Mouse (Mus musculus): Measurements from ENCODE around the gene Tnni1. TPM values are rescaled to one million over a fixed set of nuclear protein-coding genes. Genes with fewer than 3 reads are reported as not detected.

Gene Tnni1
- polyA plus RNA-seq (2015; fragmentation: Nextera tagmentation; extraction: Ambion mirVana): 5.4 and 8.3 TPM in 2 replicates

- H3K4me2 ChIP-seq (replicated peaks): peak within 1 kb of the TSS; percentile 32
- no peak within 1 kb of the TSS for H3K9ac ChIP-seq
- 24% methylated on average over 22 of the region's 22 CpGs for WGBS
- no peaks in the 10 kb centered on the region for H3K9me3 ChIP-seq
- peaks cover 13% of the 10 kb centered on the region for H3K4me1 ChIP-seq (replicated peaks)
- no peak within 1 kb of the TSS for H3K4me3 ChIP-seq (replicated peaks)
- peak; percentile 62 for ATAC-seq
- peak within 1 kb of the TSS; percentile 57 for H3K27ac ChIP-seq
- H3K36me3 ChIP-seq: no peaks in the 10 kb centered on the region
- H3K27me3 ChIP-seq (replicated peaks): no peaks in the 10 kb centered on the region
These were observed at the start of gene Tnni1 for GRCm38 (mm10) chr1:135778780-135779535. Gene Tnni1 (plus strand): TSS chr1:135779434.

GRCm38 (mm10) chr1:135729821-135730220 lies 49.4 kb upstream of the Tnni1 start:
- peak overlapping the region; percentile 82 for H3K27ac ChIP-seq
- H3K9me3 ChIP-seq: no peaks in the 10 kb centered on the region
- peaks cover 46% of the 10 kb centered on the region for H3K4me1 ChIP-seq (replicated peaks)
- no peak for ATAC-seq
- H3K9ac ChIP-seq: peak overlapping the region; percentile 76
- peak overlapping the region; percentile 57 for H3K4me3 ChIP-seq (replicated peaks)
- WGBS: 22% methylated on average over 4 of the region's 4 CpGs
- no peaks in the 10 kb centered on the region for H3K27me3 ChIP-seq (replicated peaks)
- H3K36me3 ChIP-seq: no peaks in the 10 kb centered on the region
- peak overlapping the region; percentile 74 for H3K4me2 ChIP-seq (replicated peaks)

GRCm38 (mm10) chr1:135730296-135730695 lies 48.9 kb upstream of the Tnni1 start:
- H3K4me1 ChIP-seq (replicated peaks): peaks cover 50% of the 10 kb centered on the region

GRCm38 (mm10) chr1:135731393-135731792 lies 47.8 kb upstream of the Tnni1 start:
- peak overlapping the region; percentile 82 for H3K27ac ChIP-seq
- peak overlapping the region; percentile 74 for H3K4me2 ChIP-seq (replicated peaks)
- no peaks in the 10 kb centered on the region for H3K27me3 ChIP-seq (replicated peaks)
- no peaks in the 10 kb centered on the region for H3K36me3 ChIP-seq
- peaks cover 54% of the 10 kb centered on the region for H3K4me1 ChIP-seq (replicated peaks)
- 0 out of 2 replicates have a peak, but pooled peaks have one; percentile 6 for ATAC-seq
- H3K9me3 ChIP-seq: no peaks in the 10 kb centered on the region
- 34% methylated on average over 7 of the region's 7 CpGs for WGBS
- H3K4me3 ChIP-seq (replicated peaks): peak overlapping the region; percentile 57
- H3K9ac ChIP-seq: peak overlapping the region; percentile 29; the same call in 1 of the 2 replicates

More at GRCm38 (mm10) chr1:135730296-135730695, 48.9 kb upstream of the Tnni1 start:
- no peak for ATAC-seq
- Histone ChIP-seq H3K4me3 (replicated peaks) (peak overlapping the region; percentile 57), H3K36me3 (no peaks in the 10 kb centered on the region), H3K27me3 (replicated peaks) (no peaks in the 10 kb centered on the region), H3K9me3 (no peaks in the 10 kb centered on the region), H3K9ac (peak overlapping the region; percentile 76), H3K4me2 (replicated peaks) (peak overlapping the region; percentile 74), H3K27ac (peak overlapping the region; percentile 82)
- WGBS: 12% methylated on average over 3 of the region's 3 CpGs

GRCm38 (mm10) chr1:135731897-135732684 lies 47.1 kb upstream of the Tnni1 start:
- peak overlapping the region; percentile 57; the same call in 1 of the 2 replicates for H3K4me3 ChIP-seq (replicated peaks)
- H3K4me2 ChIP-seq (replicated peaks): peak overlapping the region; percentile 74
- no peaks in the 10 kb centered on the region for H3K9me3 ChIP-seq
- H3K4me1 ChIP-seq (replicated peaks): peaks cover 54% of the 10 kb centered on the region
- no peaks in the 10 kb centered on the region for H3K36me3 ChIP-seq
- peak; percentile 77 for ATAC-seq
- peak overlapping the region; percentile 29; the same call in 1 of the 2 replicates for H3K9ac ChIP-seq
- H3K27ac ChIP-seq: peak overlapping the region; percentile 82
- H3K27me3 ChIP-seq (replicated peaks): no peaks in the 10 kb centered on the region
- WGBS: 16% methylated on average over 11 of the region's 11 CpGs

- WGBS: 36% methylated on average over 5 of the region's 7 CpGs
- no peaks in the 10 kb centered on the region for H3K27me3 ChIP-seq (replicated peaks)
- ATAC-seq: peak; percentile 22
- no peaks in the 10 kb centered on the region for H3K36me3 ChIP-seq
- H3K9me3 ChIP-seq: no peaks in the 10 kb centered on the region
- peak overlapping the region; percentile 77 for H3K27ac ChIP-seq
- peaks cover 57% of the 10 kb centered on the region for H3K4me1 ChIP-seq (replicated peaks)
- no peak overlapping the region for H3K4me3 ChIP-seq (replicated peaks)
- peak overlapping the region; percentile 36 for H3K4me2 ChIP-seq (replicated peaks)
- 0 out of 2 replicates have a peak overlapping the region, but pooled peaks have one; percentile 8 for H3K9ac ChIP-seq
These were observed 44.9 kb upstream of the Tnni1 start for GRCm38 (mm10) chr1:135734225-135734937.

- H3K4me3 ChIP-seq (replicated peaks): no peak overlapping the region
- H3K36me3 ChIP-seq: no peaks in the 10 kb centered on the region
- H3K4me2 ChIP-seq (replicated peaks): peak overlapping the region; percentile 36
- H3K9ac ChIP-seq: no peak overlapping the region
- H3K27ac ChIP-seq: peak overlapping the region; percentile 77; the same call in 1 of the 2 replicates
- H3K4me1 ChIP-seq (replicated peaks): peaks cover 63% of the 10 kb centered on the region
- H3K9me3 ChIP-seq: no peaks in the 10 kb centered on the region
- H3K27me3 ChIP-seq (replicated peaks): no peaks in the 10 kb centered on the region
- WGBS: 47% methylated on average over 6 of the region's 6 CpGs
- ATAC-seq: no peak
These were observed 43.8 kb upstream of the Tnni1 start for GRCm38 (mm10) chr1:135735460-135735859.

- H3K9me3 ChIP-seq: no peaks in the 10 kb centered on the region
- no peak for ATAC-seq
- no peaks in the 10 kb centered on the region for H3K27me3 ChIP-seq (replicated peaks)
- H3K27ac ChIP-seq: no peak overlapping the region
- H3K4me3 ChIP-seq (replicated peaks): no peak overlapping the region
- H3K36me3 ChIP-seq: peaks cover 30% of the 10 kb centered on the region
- no peak overlapping the region for H3K4me2 ChIP-seq (replicated peaks)
- H3K4me1 ChIP-seq (replicated peaks): peaks cover 20% of the 10 kb centered on the region
- 79% methylated on average over 7 of the region's 7 CpGs for WGBS
- no peak overlapping the region for H3K9ac ChIP-seq
These were observed 34.2 kb upstream of the Tnni1 start for GRCm38 (mm10) chr1:135744987-135745386.

- Histone ChIP-seq H3K4me3 (replicated peaks) (no peak overlapping the region), H3K9ac (no peak overlapping the region), H3K9me3 (no peaks in the 10 kb centered on the region), H3K27ac (no peak overlapping the region), H3K27me3 (replicated peaks) (no peaks in the 10 kb centered on the region), H3K4me2 (replicated peaks) (no peak overlapping the region), H3K4me1 (replicated peaks) (0 out of 2 replicates have a peak, but pooled peaks cover 9% of the 10 kb centered on the region), H3K36me3 (peaks cover 41% of the 10 kb centered on the region)
- 82% methylated on average over 4 of the region's 4 CpGs for WGBS
- no peak for ATAC-seq
These were observed 33.0 kb upstream of the Tnni1 start for GRCm38 (mm10) chr1:135746248-135746647.

- Histone ChIP-seq H3K9ac (no peak overlapping the region), H3K9me3 (no peaks in the 10 kb centered on the region), H3K27ac (no peak overlapping the region), H3K36me3 (peaks cover 25% of the 10 kb centered on the region), H3K4me2 (replicated peaks) (no peak overlapping the region), H3K4me1 (replicated peaks) (no peaks in the 10 kb centered on the region), H3K4me3 (replicated peaks) (no peak overlapping the region), H3K27me3 (replicated peaks) (no peaks in the 10 kb centered on the region)
- 11% methylated on average over 10 of the region's 10 CpGs for WGBS
- peak; percentile 98 for ATAC-seq
These were observed 26.4 kb upstream of the Tnni1 start for GRCm38 (mm10) chr1:135752737-135753348.

GRCm38 (mm10) chr1:135755287-135755686 lies 23.9 kb upstream of the Tnni1 start:
- WGBS: 63% methylated on average over 9 of the region's 9 CpGs
- Histone ChIP-seq H3K9me3 (no peaks in the 10 kb centered on the region), H3K27ac (no peak overlapping the region), H3K4me2 (replicated peaks) (no peak overlapping the region), H3K4me1 (replicated peaks) (no peaks in the 10 kb centered on the region), H3K4me3 (replicated peaks) (no peak overlapping the region), H3K9ac (no peak overlapping the region), H3K36me3 (peaks cover 10% of the 10 kb centered on the region), H3K27me3 (replicated peaks) (no peaks in the 10 kb centered on the region)
- no peak for ATAC-seq
